Mouse (Mus musculus): ENCODE results near the gene Gm20767. TPM values are rescaled to one million over a fixed set of nuclear protein-coding genes. Genes with fewer than 3 reads are reported as not detected.
"Not testable (repeated sequence)": the region's sequence is repeated elsewhere in the genome, so short reads cannot be mapped to it uniquely, and the experiment has no call there.

The Gm20767 gene
- not detected for total RNA-seq (2021)
- long read RNA-seq: 0 reads

DNA sequence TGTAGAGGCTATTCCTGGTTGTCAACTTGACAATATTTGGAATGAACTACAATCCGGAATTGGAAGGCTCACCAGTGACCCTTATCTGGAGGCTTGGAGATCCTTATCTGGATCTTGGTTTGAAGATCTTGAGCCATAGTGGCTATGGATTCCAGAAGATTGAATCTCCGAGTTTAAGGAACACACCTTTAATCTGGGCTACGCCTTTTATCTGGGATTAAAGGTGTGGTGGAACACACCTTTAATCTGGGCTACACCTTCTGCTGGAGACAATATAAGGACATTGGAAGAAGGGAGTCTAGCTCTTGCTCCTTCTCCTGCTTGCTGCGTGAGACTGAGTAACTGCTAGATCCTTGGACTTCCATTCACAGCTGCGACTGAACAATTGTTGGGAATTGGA lies at the start of gene Gm20767:
Gene Gm20767 (plus strand): TSS at position 301 of the 400 bp plus-strand sequence.
- not testable (repeated sequence) for DNase-seq (ENCODE audit: low spot score in 2 of 2)

GRCm38 (mm10) chr13:120092950-120093349 lies 47.1 kb upstream of the Gm20767 start:
- DNase-seq (ENCODE audit: low spot score in 2 of 2): not testable (repeated sequence)

GRCm38 (mm10) chr13:120096241-120096937 lies 43.7 kb upstream of the Gm20767 start:
- DNase-seq (ENCODE audit: low spot score in 2 of 2): not testable (repeated sequence)

- DNase-seq (ENCODE audit: low spot score in 2 of 2): not testable (repeated sequence)
Measured at GRCm38 (mm10) chr13:120096938-120097256, 43.1 kb upstream of the Gm20767 start.

DNA sequence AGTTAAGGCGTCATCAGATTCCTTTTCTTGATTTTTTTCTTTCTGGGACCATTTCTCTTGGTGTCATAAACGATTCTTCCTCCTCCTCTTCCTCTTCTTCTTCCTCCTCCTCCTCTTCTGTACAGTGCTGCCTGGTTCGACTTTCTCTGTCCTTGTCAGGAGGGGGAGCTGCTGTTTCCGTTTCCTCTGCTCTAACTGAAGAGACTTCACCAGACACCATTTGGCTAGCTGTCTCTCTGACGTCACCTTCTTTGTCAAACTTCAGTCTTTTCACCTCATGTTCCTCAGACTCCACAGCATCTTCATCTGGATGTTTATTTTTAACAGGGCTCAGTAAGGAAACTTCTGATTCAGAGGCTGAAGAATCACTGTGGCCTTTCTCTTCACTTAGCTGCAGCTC lies 40.7 kb upstream of the Gm20767 start:
- DNase-seq (ENCODE audit: low spot score in 2 of 2): not testable (repeated sequence)

GRCm38 (mm10) chr13:120106504-120106903 lies 33.5 kb upstream of the Gm20767 start:
- DNase-seq (ENCODE audit: low spot score in 2 of 2): not testable (repeated sequence)

DNA sequence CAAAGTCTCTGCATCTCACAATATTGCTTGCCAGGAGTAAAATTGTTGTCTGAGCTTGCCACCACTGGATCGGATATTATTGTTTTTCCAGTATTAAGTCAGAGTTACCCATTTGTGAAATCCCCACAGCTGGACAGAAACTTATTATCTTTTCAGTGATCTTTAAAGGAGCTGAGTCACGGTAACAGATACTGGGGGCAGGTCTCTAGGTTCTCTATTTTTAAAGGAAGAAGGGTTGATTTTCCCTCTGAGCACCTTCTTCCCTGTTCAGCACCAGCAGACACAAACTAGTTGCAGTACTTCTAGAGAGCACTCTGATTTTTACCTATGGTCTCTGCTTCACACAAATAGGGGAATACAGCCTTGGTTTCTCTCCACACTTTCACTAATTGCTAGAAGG lies 33.0 kb upstream of the Gm20767 start:
- DNase-seq (ENCODE audit: low spot score in 2 of 2): not testable (repeated sequence)

GRCm38 (mm10) chr13:120142348-120142747 lies 2.3 kb downstream of the Gm20767 start:
- not testable (repeated sequence) for DNase-seq (ENCODE audit: low spot score in 2 of 2)

- DNase-seq (ENCODE audit: low spot score in 2 of 2): not testable (repeated sequence)
Measured at GRCm38 (mm10) chr13:120149660-120150407, 9.8 kb downstream of the Gm20767 start.

DNA sequence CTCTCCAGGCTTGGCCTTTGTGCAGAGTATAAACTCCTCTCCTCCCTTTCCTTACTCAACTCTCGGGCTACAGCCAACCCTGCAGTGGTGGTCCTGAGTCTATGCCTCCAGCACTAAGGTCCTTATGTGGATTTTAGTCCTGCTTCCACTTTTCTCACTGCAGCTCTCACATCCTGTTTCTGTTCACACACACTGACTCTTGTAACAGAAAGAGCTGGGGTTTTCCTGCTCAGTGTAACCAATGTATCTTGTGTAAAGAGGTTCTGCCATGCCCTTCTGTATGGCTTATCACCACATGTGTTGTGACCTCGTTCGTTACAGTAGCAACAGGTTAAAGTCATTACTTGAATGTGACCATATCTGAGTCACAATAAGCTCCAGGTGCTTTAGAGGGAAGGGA lies 10.5 kb downstream of the Gm20767 start:
- not testable (repeated sequence) for DNase-seq (ENCODE audit: low spot score in 2 of 2)

- DNase-seq (ENCODE audit: low spot score in 2 of 2): not testable (repeated sequence)
Measured at GRCm38 (mm10) chr13:120168301-120168700, 28.3 kb downstream of the Gm20767 start.

DNA sequence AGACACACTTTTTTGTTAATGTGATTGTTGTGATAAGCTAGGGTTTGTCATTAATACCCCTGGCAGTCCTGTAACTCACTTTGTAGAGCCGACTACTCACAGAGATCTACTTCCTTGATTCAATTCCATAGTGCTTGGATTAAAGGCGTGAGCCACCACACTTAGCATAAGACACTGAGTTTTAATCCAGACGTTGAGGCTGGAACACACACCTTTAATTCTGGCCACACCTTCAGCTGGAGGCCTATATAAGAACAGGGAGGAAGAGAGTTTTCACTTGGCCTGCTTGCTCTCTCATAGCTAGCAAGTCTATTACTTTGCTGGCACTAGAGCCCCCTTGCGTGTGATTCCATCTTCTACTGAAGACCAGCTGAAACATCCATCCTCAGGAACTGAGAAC lies 32.1 kb downstream of the Gm20767 start, which contains the start of gene Gm21818:
Gene Gm21818 (plus strand): TSS at position 301 of the 400 bp plus-strand sequence.
- not testable (repeated sequence) for DNase-seq (ENCODE audit: low spot score in 2 of 2)

DNA sequence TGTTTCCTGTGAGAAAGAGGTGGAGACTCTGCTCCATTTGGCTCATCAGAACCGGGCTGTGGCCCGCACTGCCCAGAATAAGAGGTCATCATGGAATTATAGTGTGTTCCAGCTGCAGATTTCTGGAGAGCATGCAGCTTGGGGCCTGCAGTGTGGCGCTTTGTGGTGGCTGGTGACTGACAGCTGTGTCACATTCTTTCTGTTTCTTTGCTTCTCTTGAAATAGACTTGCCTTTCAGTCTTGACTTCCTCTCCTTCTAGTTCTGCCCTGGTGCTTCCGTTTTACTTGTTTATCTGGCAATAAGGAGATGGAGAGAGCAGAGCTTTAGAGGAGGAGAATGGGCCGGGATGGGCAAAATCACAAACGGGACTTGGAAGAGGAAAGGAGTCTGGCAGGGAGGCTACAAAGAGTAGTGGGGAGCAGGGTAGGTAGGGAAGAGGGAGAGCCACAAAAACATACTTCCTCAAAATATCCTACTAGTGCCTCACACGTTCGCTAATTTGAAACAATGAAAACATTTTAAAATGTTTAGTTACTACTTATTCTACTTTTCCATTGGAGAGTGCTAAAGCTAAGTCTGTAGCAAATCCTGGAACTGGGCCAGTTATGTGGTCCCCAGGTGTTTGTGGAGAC lies 56.3 kb downstream of the Gm20767 start:
- DNase-seq (ENCODE audit: low spot score in 2 of 2): not testable (repeated sequence)

Other genes with a start within 250 kb of the Gm20767 start
- not detected for gene Tcstv1, start 245.5 kb upstream of the Gm20767 start, total RNA-seq (2021)
- not detected for gene Gm21761, start 211.0 kb upstream of the Gm20767 start, total RNA-seq (2021)
- gene B020031M17Rik, start 189.4 kb upstream of the Gm20767 start, total RNA-seq (2021): not detected
- gene Gm36079, start 113.2 kb upstream of the Gm20767 start, total RNA-seq (2021): not detected
- gene Gm21188, start 88.1 kb upstream of the Gm20767 start, total RNA-seq (2021): under 1 TPM in 1 of 2 experiments, not detected in 1; 0.40 TPM
- not detected for gene Gm21818, start 32.2 kb downstream of the Gm20767 start, total RNA-seq (2021)
- not detected for gene Gm21762, start 75.7 kb downstream of the Gm20767 start, total RNA-seq (2021)
- gene Gm21731, start 98.9 kb downstream of the Gm20767 start, total RNA-seq (2021): not detected
- not detected for gene AF067061, start 122.9 kb downstream of the Gm20767 start, total RNA-seq (2021)
- gene BC147527, start 160.1 kb downstream of the Gm20767 start, total RNA-seq (2021): not detected
- not detected for gene Tcstv3, start 176.6 kb downstream of the Gm20767 start, total RNA-seq (2021)